Comparison of ENCODE assay signal across 17 mouse cellular contexts in the genomic region with DNA sequence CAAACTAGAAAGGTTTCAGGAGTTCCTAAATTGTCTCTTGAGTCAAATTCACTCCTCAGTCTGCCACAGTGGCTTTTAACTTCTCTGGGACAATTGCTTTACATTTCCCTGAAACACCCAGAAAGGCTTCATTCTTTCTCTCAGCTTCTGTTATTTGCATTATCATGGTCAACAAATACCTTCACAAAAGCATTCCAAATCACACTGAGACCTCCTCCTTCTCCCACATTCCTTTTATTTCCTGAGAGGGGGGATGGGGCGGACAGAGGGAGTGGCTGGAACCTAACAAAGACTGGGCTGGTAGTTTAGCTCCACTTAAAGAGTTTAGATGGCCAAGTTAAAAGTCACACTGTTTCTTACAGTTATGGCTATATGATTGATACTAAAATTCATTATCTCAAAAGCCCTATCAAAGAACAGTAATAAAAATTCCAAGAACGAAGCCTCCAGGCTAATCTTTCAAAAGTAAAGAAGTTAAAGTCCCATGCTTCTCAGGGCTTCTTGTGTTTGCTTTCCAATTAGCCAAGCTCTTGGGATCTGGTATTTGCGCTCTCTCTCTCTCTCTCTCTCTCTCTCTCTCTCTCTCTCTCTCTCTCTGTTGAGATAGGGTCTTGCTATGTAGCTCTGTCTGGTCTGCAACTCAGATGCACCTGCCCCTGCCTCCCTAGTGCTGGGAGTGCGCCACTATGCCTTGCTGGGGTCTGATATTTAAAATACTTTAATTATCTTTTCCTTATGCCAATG. TPM values are rescaled to one million over a fixed set of nuclear protein-coding genes. Genes with fewer than 3 reads are reported as not detected.
DNase-seq lines count a peak whose midpoint lies in the region; ATAC-seq and TF ChIP-seq lines count a peak whose summit lies in the region.
"Had no signal": no experiment of that assay in that cellular context is flagged by ENCODE, and none has a peak within 500 bp of the region (broad histone marks: within the 10 kb centered on the region; RNA-seq: fewer than 3 reads in every experiment).

No protein-coding gene starts in this region.

- H3K36me3 ChIP-seq in heart, embryonic 10.5 days = peaks cover 15% of the 10 kb centered on the region; the same call in 1 of the 2 replicates
- peaks cover 5% of the 10 kb centered on the region; the same call in 1 of the 2 replicates for H3K36me3 ChIP-seq in midbrain, embryonic 11.5 days (ENCODE audit: control insufficient read depth, insufficient read depth, low read length)
- H3K36me3 ChIP-seq in midbrain, embryonic 13.5 days = peaks cover 27% of the 10 kb centered on the region
- peaks cover 16% of the 10 kb centered on the region for H3K36me3 ChIP-seq in limb, embryonic 10.5 days
- H3K36me3 ChIP-seq in heart, embryonic 11.5 days (ENCODE audit: control insufficient read depth, insufficient read depth, low read length) = no peaks in the 10 kb centered on the region; the same call in 1 of the 2 replicates
- H3K36me3 ChIP-seq: liver, embryonic 13.5 days had no signal

- no peak for DNase-seq in heart, embryonic 10.5 days (ENCODE audit: low spot score)
- DNase-seq in heart, postnatal 10 days = no peak
- peak; percentile 96 for DNase-seq in midbrain, embryonic 11.5 days (ENCODE audit: low spot score, missing footprints)
- peak; percentile 31 for DNase-seq in brain, embryonic 14.5 days (ENCODE audit: low read depth)
- DNase-seq in limb, embryonic 10.5 days (ENCODE audit: low spot score) = no peak
- no peak for DNase-seq in left cerebral cortex, adult 11 months (ENCODE audit: low spot score)
- DNase-seq: B cell, adult 2 months; cerebellum, postnatal 14 days; heart, adult 2 months; heart, postnatal 36 days; kidney, adult 8-10 months; liver, embryonic 13.5 days had no signal

- H3K4me2 ChIP-seq in midbrain, embryonic 11.5 days = no peak overlapping the region; the same call in 1 of the 2 replicates
- no peak overlapping the region for H3K4me2 ChIP-seq in midbrain, embryonic 13.5 days (replicated peaks)
- no peak overlapping the region for H3K4me2 ChIP-seq in heart, embryonic 11.5 days
- H3K4me2 ChIP-seq: liver, embryonic 13.5 days; neural tube, embryonic 15.5 days had no signal

- H3K9me3 ChIP-seq in heart, embryonic 10.5 days = no peaks in the 10 kb centered on the region
- H3K9me3 ChIP-seq in midbrain, embryonic 11.5 days (ENCODE audit: control insufficient read depth, low read length) = no peaks in the 10 kb centered on the region
- H3K9me3 ChIP-seq in midbrain, embryonic 13.5 days = no peaks in the 10 kb centered on the region
- H3K9me3 ChIP-seq in limb, embryonic 10.5 days (replicated peaks) = no peaks in the 10 kb centered on the region
- H3K9me3 ChIP-seq in heart, embryonic 11.5 days (replicated peaks; ENCODE audit: control insufficient read depth, low read length) = no peaks in the 10 kb centered on the region
- H3K9me3 ChIP-seq: liver, embryonic 13.5 days; megakaryocyte, embryonic 14.5 days; neural tube, embryonic 15.5 days had no signal

- TF ChIP-seq CTCF in brain, embryonic 14.5 days (IDR thresholded peaks at IDR 0.05; ENCODE audit: borderline replicate concordance, extremely low read depth, insufficient read depth, insufficient read length) = no peak

- H3K4me3 ChIP-seq in heart, embryonic 10.5 days = no peak overlapping the region
- H3K4me3 ChIP-seq in midbrain, embryonic 11.5 days (ENCODE audit: low read depth, low read length) = no peak overlapping the region
- no peak overlapping the region for H3K4me3 ChIP-seq in midbrain, embryonic 13.5 days (replicated peaks)
- H3K4me3 ChIP-seq in limb, embryonic 10.5 days = no peak overlapping the region
- H3K4me3 ChIP-seq in heart, embryonic 11.5 days (ENCODE audit: low read depth, low read length) = no peak overlapping the region
- H3K4me3 ChIP-seq: heart, adult 2 months; layer of hippocampus, adult 2 months; liver, embryonic 13.5 days; megakaryocyte, embryonic 14.5 days; neural tube, embryonic 15.5 days had no signal

- H3K9ac ChIP-seq in midbrain, embryonic 11.5 days (ENCODE audit: low read length) = peak overlapping the region; percentile 52; the same call in 1 of the 2 replicates
- no peak overlapping the region for H3K9ac ChIP-seq in midbrain, embryonic 13.5 days (replicated peaks)
- no peak overlapping the region for H3K9ac ChIP-seq in heart, embryonic 11.5 days (ENCODE audit: low read depth, low read length)
- H3K9ac ChIP-seq: liver, embryonic 13.5 days; neural tube, embryonic 15.5 days had no signal

- peaks cover 17% of the 10 kb centered on the region for H3K4me1 ChIP-seq in heart, embryonic 10.5 days
- H3K4me1 ChIP-seq in midbrain, embryonic 11.5 days (ENCODE audit: control insufficient read depth, insufficient read depth, low read length) = peaks cover 24% of the 10 kb centered on the region
- peaks cover 14% of the 10 kb centered on the region for H3K4me1 ChIP-seq in midbrain, embryonic 13.5 days (replicated peaks)
- peaks cover 12% of the 10 kb centered on the region for H3K4me1 ChIP-seq in limb, embryonic 10.5 days
- peaks cover 6% of the 10 kb centered on the region for H3K4me1 ChIP-seq in heart, embryonic 11.5 days (ENCODE audit: control insufficient read depth, insufficient read depth, low read length)
- H3K4me1 ChIP-seq: liver, embryonic 13.5 days had no signal

- no peaks in the 10 kb centered on the region for H3K27me3 ChIP-seq in heart, embryonic 10.5 days (ENCODE audit: insufficient read depth, poor library complexity, severe bottlenecking)
- no peaks in the 10 kb centered on the region for H3K27me3 ChIP-seq in midbrain, embryonic 11.5 days (ENCODE audit: control insufficient read depth, insufficient read depth, low read length)
- H3K27me3 ChIP-seq in midbrain, embryonic 13.5 days = no peaks in the 10 kb centered on the region
- H3K27me3 ChIP-seq in limb, embryonic 10.5 days (ENCODE audit: low read depth, poor library complexity, severe bottlenecking) = no peaks in the 10 kb centered on the region
- H3K27me3 ChIP-seq in heart, embryonic 11.5 days (ENCODE audit: control insufficient read depth, insufficient read depth, low read length) = no peaks in the 10 kb centered on the region
- H3K27me3 ChIP-seq: liver, embryonic 13.5 days; megakaryocyte, embryonic 14.5 days; neural tube, embryonic 15.5 days had no signal

- intact Hi-C loops in heart, postnatal 10 days (cut with DNase I) = no loop called here

- TF ChIP-seq POLR2A in brain, embryonic 14.5 days (IDR thresholded peaks at IDR 0.05; ENCODE audit: borderline replicate concordance, extremely low read depth, insufficient read depth, insufficient read length, poor library complexity, severe bottlenecking) = no peak

- ATAC-seq in midbrain, embryonic 11.5 days (ENCODE audit: low FRiP score) = peak; percentile 85
- ATAC-seq in midbrain, embryonic 13.5 days = no peak; the same call in 1 of the 2 replicates
- no peak for ATAC-seq in heart, embryonic 11.5 days (replicated peaks; ENCODE audit: insufficient number of reproducible peaks, low FRiP score, low TSS enrichment)

- 44% methylated on average over 4 of the region's 4 CpGs for WGBS in heart, embryonic 10.5 days
- WGBS in midbrain, embryonic 11.5 days = 13% methylated on average over 4 of the region's 4 CpGs
- 12% methylated on average over 4 of the region's 4 CpGs for WGBS in midbrain, embryonic 13.5 days
- 45% methylated on average over 4 of the region's 4 CpGs for WGBS in limb, embryonic 10.5 days
- 40% methylated on average over 4 of the region's 4 CpGs for WGBS in heart, embryonic 11.5 days (ENCODE audit: insufficient replicate concordance)

- peak overlapping the region; percentile 57; the same call in 1 of the 2 replicates for H3K27ac ChIP-seq in heart, embryonic 10.5 days
- peak overlapping the region; percentile 73 for H3K27ac ChIP-seq in midbrain, embryonic 11.5 days (ENCODE audit: low read depth, low read length)
- no peak overlapping the region for H3K27ac ChIP-seq in midbrain, embryonic 13.5 days
- peak overlapping the region; percentile 46 for H3K27ac ChIP-seq in limb, embryonic 10.5 days
- H3K27ac ChIP-seq in heart, embryonic 11.5 days (ENCODE audit: low read depth, low read length) = no peak overlapping the region
- H3K27ac ChIP-seq: heart, adult 2 months; layer of hippocampus, adult 2 months; liver, embryonic 13.5 days; neural tube, embryonic 15.5 days had no signal

RNA-seq across cellular contexts. Expression of gene Sinhcaf, which starts 46.3 kb away (rescaled TPM):
- 131 and 171 TPM in 2 replicates for polyA plus RNA-seq in heart, embryonic 10.5 days (2016; fragmentation: Nextera tagmentation; extraction: Ambion mirVana)
- 10 to 100 TPM in 1 of 2 experiments, 1 to 10 TPM in 1; 9.0 to 11.6 TPM for total RNA-seq in heart, postnatal 10 days (2021)
- polyA plus RNA-seq in midbrain, embryonic 11.5 days (2014; fragmentation: Nextera tagmentation; extraction: Ambion mirVana) = 313 and 341 TPM in 2 replicates
- 141 and 156 TPM in 2 replicates for polyA plus RNA-seq in midbrain, embryonic 13.5 days (2015; fragmentation: Nextera tagmentation; extraction: Ambion mirVana)
- 37.6 and 43.8 TPM in 2 replicates for polyA plus RNA-seq in brain, embryonic 14.5 days (2012; rRNA removed)
- 270 and 301 TPM in 2 replicates for polyA plus RNA-seq in limb, embryonic 10.5 days (2016; fragmentation: Nextera tagmentation; extraction: Ambion mirVana)
- 104 and 113 TPM in 2 replicates for polyA plus RNA-seq in heart, embryonic 11.5 days (2014; fragmentation: Nextera tagmentation; extraction: Ambion mirVana)

Comparison
In these comparisons a context has a peak if more than half of its experiments do, and no peak if none do; other contexts are left out.
1. H3K27ac ChIP-seq: peak in heart, embryonic 10.5 days (single experiment), midbrain, embryonic 11.5 days (single experiment) and limb, embryonic 10.5 days (single experiment); none in midbrain, embryonic 13.5 days (single experiment) and heart, embryonic 11.5 days (single experiment).
2. DNase-seq: peak in midbrain, embryonic 11.5 days (single experiment) and brain, embryonic 14.5 days (single experiment); none in heart, embryonic 10.5 days (single experiment), heart, postnatal 10 days (0 of 2), limb, embryonic 10.5 days (single experiment) and left cerebral cortex, adult 11 months (single experiment).